Mouse (Mus musculus) limb, embryonic 12.5 days (tissue): ENCODE results near the gene Psma6. TPM values are rescaled to one million over a fixed set of nuclear protein-coding genes. Genes with fewer than 3 reads are reported as not detected.

ENCODE experiments used
- ATAC-seq: fragments of 200-750 bp; cut with Nextera tagmentation; 2 replicates; pipeline ENCODE4 v1.8.0; 2017; ENCODE audit warnings: low read depth, moderate TSS enrichment; ENCODE audit not compliant: insufficient number of reproducible peaks, insufficient read depth, low FRiP score, low TSS enrichment
- H3K27ac ChIP-seq: fragments of 300-500 bp; sonication (generic); 2 replicates; pipeline ENCODE4 v1.5.1; 2016; ENCODE audit warnings: mild to moderate bottlenecking, moderate library complexity
- H3K27me3 ChIP-seq: fragments of 300-500 bp; sonication (generic); 2 replicates; pipeline ENCODE4 v1.6.1; 2016; ENCODE audit warnings: mild to moderate bottlenecking, moderate library complexity
- H3K36me3 ChIP-seq: fragments of 300-500 bp; sonication (generic); 2 replicates; pipeline ENCODE4 v1.6.1; 2016; ENCODE audit warnings: mild to moderate bottlenecking, moderate library complexity
- H3K4me1 ChIP-seq: fragments of 300-500 bp; sonication (generic); replicated peaks from 2 replicates; pipeline ENCODE4 v1.6.1; 2016
- H3K4me2 ChIP-seq: fragments of 300-500 bp; sonication (generic); 2 replicates; pipeline ENCODE4 v1.6.1; 2016; ENCODE audit warnings: mild to moderate bottlenecking, moderate library complexity
- H3K4me3 ChIP-seq: fragments of 300-500 bp; sonication (generic); replicated peaks from 2 replicates; pipeline ENCODE4 v1.5.1; 2016; ENCODE audit warnings: mild to moderate bottlenecking
- H3K9ac ChIP-seq: fragments of 300-500 bp; sonication (generic); replicated peaks from 2 replicates; pipeline ENCODE4 v1.6.1; 2016; ENCODE audit warnings: mild to moderate bottlenecking, moderate library complexity
- H3K9me3 ChIP-seq: fragments of 300-500 bp; sonication (generic); 2 replicates; pipeline ENCODE4 v1.6.1; 2016; ENCODE audit warnings: mild to moderate bottlenecking, moderate library complexity
- WGBS: fragments of 180-500 bp; shearing (Covaris S2); methylation state at CpG from one replicate; pipeline ENCODE4 v1.1.7; 2016; 5-methylcytosine and 5-hydroxymethylcytosine counted together
- polyA plus RNA-seq: library from polyadenylated mRNA; unstranded; fragments of >200 nt; fragmentation: Nextera tagmentation; extraction: Ambion mirVana; gene quantifications from 2 replicates; pipeline ENCODE4 v1.2.1, GENCODE M21; 2016

Psma6 gene
- polyA plus RNA-seq, 1 experiment from 2014 or later, result 458 TPM

DNA sequence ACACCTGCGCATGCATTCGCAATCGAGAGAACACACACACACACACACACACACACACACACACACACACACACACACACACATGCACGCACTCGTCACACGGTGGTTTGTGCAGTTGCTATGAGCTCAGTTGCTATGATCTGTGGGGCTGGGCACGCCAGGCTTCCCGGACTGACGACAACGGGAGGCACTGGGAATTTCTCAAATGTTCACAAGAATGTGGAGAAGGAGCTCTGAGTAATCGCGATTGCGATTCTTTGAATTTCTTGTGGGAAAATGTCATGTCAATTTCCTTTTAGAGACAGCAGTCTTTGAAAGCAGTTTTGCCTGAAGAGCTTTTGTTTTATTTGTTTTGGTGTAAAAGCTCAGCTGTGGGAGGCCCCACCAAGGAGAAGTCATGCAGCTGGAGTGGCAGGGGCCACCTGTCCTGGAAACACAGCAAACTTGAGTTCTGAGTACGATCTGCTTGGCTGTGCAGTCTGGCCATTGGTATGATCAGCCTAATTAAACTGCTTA lies 80.9 kb downstream of the Psma6 start:
- Histone ChIP-seq H3K9ac (no peak overlapping the region), H3K27me3 (peaks cover 3% of the 10 kb centered on the region; the same call in 1 of the 2 replicates), H3K9me3 (no peaks in the 10 kb centered on the region), H3K36me3 (no peaks in the 10 kb centered on the region), H3K4me3 (no peak overlapping the region), H3K27ac (peak overlapping the region; percentile 75; the same call in 1 of the 2 replicates), H3K4me2 (no peak overlapping the region), H3K4me1 (peaks cover 48% of the 10 kb centered on the region)
- no peak for ATAC-seq
- 68% methylated on average over 14 of the region's 14 CpGs for WGBS

DNA sequence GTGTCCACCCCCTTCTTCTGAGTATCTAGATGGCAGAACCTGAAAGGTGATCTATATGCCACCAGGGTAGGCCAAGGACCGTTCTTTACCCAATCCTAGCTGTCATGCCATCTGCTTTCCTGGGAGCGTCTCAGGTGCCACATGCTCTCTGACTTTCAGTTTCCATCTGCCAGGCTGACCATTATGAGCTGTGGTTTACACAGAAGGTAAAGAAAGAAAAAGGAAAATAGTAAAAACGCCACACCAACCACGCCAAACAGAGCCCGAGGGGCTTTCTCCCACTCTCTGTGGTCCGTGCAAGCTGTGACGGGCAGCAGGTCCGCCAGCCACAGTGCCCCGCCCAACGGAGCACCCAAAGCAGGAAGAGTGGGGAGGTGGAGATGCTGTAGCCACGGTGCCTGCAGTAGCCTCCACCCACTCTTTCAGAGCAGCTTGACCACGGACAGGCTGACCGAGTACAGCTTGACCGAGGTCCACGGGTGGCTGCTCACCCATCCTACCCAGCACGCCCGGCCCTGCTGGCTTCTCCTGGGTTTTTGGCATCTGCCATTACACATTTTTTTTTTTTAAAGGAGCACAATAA lies 81.5 kb downstream of the Psma6 start:
- peaks cover 3% of the 10 kb centered on the region; the same call in 1 of the 2 replicates for H3K27me3 ChIP-seq
- no peak overlapping the region for H3K4me2 ChIP-seq
- H3K4me3 ChIP-seq, result no peak overlapping the region
- no peaks in the 10 kb centered on the region for H3K36me3 ChIP-seq
- no peak overlapping the region; the same call in 1 of the 2 replicates for H3K27ac ChIP-seq
- WGBS, result 79% methylated on average over 17 of the region's 17 CpGs
- H3K9me3 ChIP-seq, result no peaks in the 10 kb centered on the region
- peaks cover 53% of the 10 kb centered on the region for H3K4me1 ChIP-seq
- no peak overlapping the region for H3K9ac ChIP-seq
- no peak for ATAC-seq

DNA sequence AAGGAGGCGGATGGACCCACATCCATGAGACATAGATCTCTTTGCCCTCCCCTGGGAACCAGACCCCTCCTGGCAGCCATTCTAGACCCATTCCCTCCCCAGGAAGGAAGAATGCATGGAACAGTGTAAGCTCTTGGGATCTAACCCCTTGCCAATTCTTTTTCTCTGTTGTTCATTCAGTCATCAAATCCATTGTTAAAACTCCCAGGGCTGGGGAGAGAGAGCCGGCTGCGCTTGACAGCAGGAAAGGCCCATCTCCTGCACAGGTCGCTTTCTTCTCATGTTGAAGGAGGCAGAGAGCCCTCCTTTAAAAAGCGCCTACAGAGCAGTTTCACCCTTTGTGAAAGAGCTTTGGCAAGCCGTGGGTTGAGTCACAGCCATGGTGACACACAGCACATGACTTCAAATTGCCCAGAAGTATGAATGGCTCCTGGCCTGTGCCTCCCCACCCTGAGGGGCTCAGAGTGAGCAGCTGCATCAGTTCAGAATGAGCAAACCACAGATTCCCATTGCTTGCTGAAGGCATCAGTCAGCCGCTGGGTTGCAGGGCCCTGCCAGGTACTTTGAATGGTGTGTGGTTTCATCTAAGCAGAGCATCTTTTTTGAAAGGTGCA lies 82.2 kb downstream of the Psma6 start:
- no peak overlapping the region for H3K27ac ChIP-seq
- H3K4me2 ChIP-seq, result no peak overlapping the region
- no peak for ATAC-seq
- 76% methylated on average over 7 of the region's 7 CpGs for WGBS
- H3K9me3 ChIP-seq, result no peaks in the 10 kb centered on the region
- H3K27me3 ChIP-seq, result peaks cover 3% of the 10 kb centered on the region; the same call in 1 of the 2 replicates
- H3K36me3 ChIP-seq, result no peaks in the 10 kb centered on the region
- no peak overlapping the region for H3K9ac ChIP-seq
- peaks cover 54% of the 10 kb centered on the region for H3K4me1 ChIP-seq
- H3K4me3 ChIP-seq, result no peak overlapping the region

DNA sequence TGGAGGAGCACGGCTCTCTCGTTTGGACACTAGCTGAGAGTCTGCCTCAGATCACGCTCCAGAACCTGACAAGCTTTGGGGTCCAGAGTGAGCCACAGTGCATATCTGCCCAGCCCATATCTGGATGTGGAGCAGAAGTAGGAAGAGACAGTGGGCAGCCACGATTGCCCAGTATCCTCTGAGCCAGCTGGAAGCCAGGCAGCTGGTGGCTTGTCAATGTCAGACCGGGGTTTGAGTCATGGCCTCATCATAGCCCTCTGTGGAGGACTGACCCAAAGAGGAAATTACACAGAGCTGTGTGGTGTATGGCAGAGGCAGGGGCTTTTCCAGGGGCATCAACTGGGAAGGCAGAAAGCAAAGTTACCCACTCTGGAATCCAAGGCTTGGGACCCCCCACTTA lies 82.8 kb downstream of the Psma6 start:
- WGBS, result 73% methylated on average over 5 of the region's 5 CpGs
- Histone ChIP-seq H3K9me3 (no peaks in the 10 kb centered on the region), H3K4me1 (peaks cover 48% of the 10 kb centered on the region)

DNA sequence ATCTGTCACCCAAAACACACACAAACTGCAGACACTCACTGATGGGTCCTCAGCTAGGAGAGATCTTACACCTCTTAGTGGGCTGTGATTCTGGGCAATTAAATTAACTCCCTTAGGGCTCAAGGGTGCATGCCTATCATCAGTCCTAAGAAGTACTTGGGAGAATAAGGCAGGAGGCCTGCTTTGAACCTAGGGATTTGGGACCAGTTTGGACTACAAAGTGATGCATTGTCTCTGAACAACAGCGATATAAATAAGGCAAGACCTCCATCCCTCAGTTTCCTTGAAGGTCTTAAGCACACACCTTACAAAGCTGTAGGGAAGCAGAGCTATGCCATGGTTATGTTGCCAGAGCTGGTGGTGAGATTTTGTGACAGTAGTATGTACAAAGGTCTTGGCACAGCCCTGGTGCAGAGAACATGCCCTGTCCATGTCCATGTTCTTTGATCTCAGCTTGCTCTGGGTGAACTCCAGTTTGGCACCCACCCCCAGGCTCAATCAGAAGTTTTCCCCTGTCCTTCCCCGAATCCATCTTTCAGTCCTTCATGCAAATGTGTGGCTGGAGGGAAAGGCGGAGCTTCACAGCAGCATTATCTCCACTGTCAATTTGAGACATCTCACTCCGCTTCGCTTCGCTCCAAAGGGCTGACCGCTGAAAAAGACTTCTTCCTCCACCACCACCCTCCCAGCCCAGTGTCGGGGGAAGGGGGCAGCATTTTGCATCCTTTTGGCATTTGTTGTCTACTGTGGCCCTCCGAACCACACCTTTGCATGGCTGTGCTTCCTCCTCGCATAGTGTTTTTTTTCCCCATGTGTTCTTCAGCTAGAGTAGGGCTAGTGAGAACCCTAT lies 83.5 kb downstream of the Psma6 start:
- H3K9ac ChIP-seq, result no peak overlapping the region
- peaks cover 3% of the 10 kb centered on the region; the same call in 1 of the 2 replicates for H3K27me3 ChIP-seq
- 61% methylated on average over 10 of the region's 10 CpGs for WGBS
- no peak for ATAC-seq
- H3K4me3 ChIP-seq, result no peak overlapping the region
- H3K27ac ChIP-seq, result no peak overlapping the region
- H3K4me2 ChIP-seq, result no peak overlapping the region
- peaks cover 42% of the 10 kb centered on the region for H3K4me1 ChIP-seq
- no peaks in the 10 kb centered on the region for H3K9me3 ChIP-seq
- no peaks in the 10 kb centered on the region for H3K36me3 ChIP-seq

More for the DNA sequence above, 82.8 kb downstream of the Psma6 start:
- Histone ChIP-seq H3K27me3 (peaks cover 3% of the 10 kb centered on the region; the same call in 1 of the 2 replicates), H3K36me3 (no peaks in the 10 kb centered on the region), H3K4me2 (no peak overlapping the region), H3K4me3 (no peak overlapping the region), H3K9ac (no peak overlapping the region), H3K27ac (no peak overlapping the region)
- ATAC-seq, result no peak

Other genes starting within 250 kb of the Psma6 start
- gene Srp54b, start 229.1 kb upstream of the Psma6 start, polyA plus RNA-seq, result 59.0 and 67.3 TPM in 2 replicates
- 2.2 and 5.1 TPM in 2 replicates for gene 1700047I17Rik2, start 184.6 kb upstream of the Psma6 start, polyA plus RNA-seq
- 71.0 and 75.7 TPM in 2 replicates for gene Srp54c, start 154.1 kb upstream of the Psma6 start, polyA plus RNA-seq
- gene 1110008L16Rik, start 84.6 kb upstream of the Psma6 start, polyA plus RNA-seq, result 17.7 and 19.1 TPM in 2 replicates
- 23.9 and 24.9 TPM in 2 replicates for gene Ppp2r3c, start 81.2 kb upstream of the Psma6 start, polyA plus RNA-seq
- 85.7 and 94.9 TPM in 2 replicates for gene Nfkbia, start 108.4 kb downstream of the Psma6 start, polyA plus RNA-seq
- 0.13 TPM in 1 of 2 replicates, not detected in the other for gene Aldoart2, start 181.0 kb downstream of the Psma6 start, polyA plus RNA-seq
- gene Insm2, start 215.2 kb downstream of the Psma6 start, polyA plus RNA-seq, result not detected in 2 replicates